Mouse (Mus musculus): ENCODE measurements around the gene Ugcg. TPM values are rescaled to one million over a fixed set of nuclear protein-coding genes. Genes with fewer than 3 reads are reported as not detected.
"Not testable (repeated sequence)": the region's sequence is repeated elsewhere in the genome, so short reads cannot be mapped to it uniquely, and the experiment has no call there.

The Ugcg gene
- polyA plus RNA-seq, 1 experiment from 2014 or later, result 15.8 TPM

DNA sequence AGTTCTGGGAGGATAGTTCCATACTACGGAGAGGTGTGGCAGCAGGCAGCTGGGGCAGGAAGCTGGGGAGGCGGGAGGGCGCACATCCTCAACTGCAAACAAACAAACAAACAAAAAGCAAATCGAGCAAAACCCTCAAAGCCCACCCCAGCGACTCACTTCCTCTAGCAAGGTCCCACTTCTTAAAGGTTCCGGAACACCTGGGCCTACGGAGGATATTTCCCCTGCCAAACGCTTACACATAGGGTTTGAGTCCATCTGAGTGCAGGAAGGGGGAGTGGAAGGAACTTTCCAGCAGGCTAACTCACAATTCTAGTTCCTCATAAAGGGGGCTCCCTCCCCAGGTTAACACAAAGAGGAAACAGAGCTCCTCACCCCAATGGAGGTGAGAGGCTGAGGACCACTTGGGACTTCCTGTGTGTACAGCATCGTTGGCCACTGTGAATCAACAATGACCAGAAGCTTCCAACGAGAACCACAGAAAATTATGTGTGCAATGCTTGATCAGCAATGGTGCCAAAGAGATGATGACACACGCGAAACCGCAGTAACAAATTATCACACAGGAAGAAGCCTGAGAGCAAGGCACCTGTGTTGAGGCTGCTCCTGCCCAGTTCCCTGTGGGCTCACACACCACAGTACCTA is 71.9 kb downstream of the Ugcg start:
- Histone ChIP-seq H3K4me2 (replicated peaks; ENCODE audit: low read depth, low read length) (no peak overlapping the region), H3K4me3 (ENCODE audit: low read depth, low read length) (no peak overlapping the region), H3K4me1 (ENCODE audit: control insufficient read depth, insufficient read depth, low read length) (no peaks in the 10 kb centered on the region), H3K27me3 (ENCODE audit: control insufficient read depth, insufficient read depth, low read length) (no peaks in the 10 kb centered on the region), H3K27ac (ENCODE audit: low read length) (no peak overlapping the region), H3K36me3 (ENCODE audit: control insufficient read depth, insufficient read depth, low read length) (no peaks in the 10 kb centered on the region), H3K9me3 (ENCODE audit: control insufficient read depth, low read depth, low read length) (no peaks in the 10 kb centered on the region), H3K9ac (replicated peaks; ENCODE audit: low read depth, low read length) (no peak overlapping the region)
- ATAC-seq (ENCODE audit: insufficient number of reproducible peaks, insufficient read depth, low FRiP score, low read depth), result no peak
- WGBS, result 84% methylated on average over 13 of the region's 13 CpGs

DNA sequence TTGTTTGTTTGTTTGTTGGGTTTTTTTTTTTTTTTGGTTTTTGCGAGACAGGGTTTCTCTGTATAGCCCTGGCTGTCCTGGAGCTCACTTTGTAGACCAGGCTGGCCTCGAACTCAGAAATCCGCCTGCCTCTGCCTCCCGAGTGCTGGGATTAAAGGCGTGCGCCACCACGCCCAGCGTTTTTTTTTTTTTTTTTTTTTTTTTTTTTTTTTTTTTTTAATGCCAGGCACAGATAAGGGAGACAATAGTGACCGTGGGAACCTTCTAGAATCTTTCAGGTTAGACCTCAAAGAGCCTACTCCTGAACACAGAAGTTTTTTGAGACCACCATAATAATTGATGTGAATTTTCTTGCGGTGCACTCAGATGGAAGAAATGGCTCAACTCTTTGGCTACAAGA is 72.5 kb downstream of the Ugcg start:
- H3K36me3 ChIP-seq (ENCODE audit: control insufficient read depth, insufficient read depth, low read length); H3K4me2 ChIP-seq (replicated peaks; ENCODE audit: low read depth, low read length); H3K27ac ChIP-seq (ENCODE audit: low read length); H3K9ac ChIP-seq (replicated peaks; ENCODE audit: low read depth, low read length); H3K4me1 ChIP-seq (ENCODE audit: control insufficient read depth, insufficient read depth, low read length); H3K27me3 ChIP-seq (ENCODE audit: control insufficient read depth, insufficient read depth, low read length); H3K4me3 ChIP-seq (ENCODE audit: low read depth, low read length); H3K9me3 ChIP-seq (ENCODE audit: control insufficient read depth, low read depth, low read length); ATAC-seq (ENCODE audit: insufficient number of reproducible peaks, insufficient read depth, low FRiP score, low read depth): not testable (repeated sequence)
- 88% methylated on average over 3 of the region's 10 CpGs for WGBS

DNA sequence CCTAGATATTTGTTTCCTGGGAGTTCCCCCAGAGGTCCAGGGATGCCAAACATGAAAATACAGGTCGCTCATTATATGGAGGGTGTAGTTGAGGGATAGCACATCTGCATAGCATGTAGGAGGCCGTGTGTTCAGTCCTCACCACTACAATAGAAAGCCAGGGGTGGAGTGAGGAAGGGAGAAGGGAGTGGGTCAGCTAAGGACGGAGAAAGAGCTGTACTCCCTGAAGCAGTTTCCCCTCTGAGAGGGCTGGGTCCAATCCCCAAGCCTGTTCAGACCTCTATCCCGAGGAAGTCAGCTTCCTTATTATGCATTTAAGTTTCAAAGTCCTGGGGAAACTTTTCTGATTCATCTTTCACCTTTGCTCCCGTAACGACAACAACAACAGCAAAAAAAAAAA is 73.1 kb downstream of the Ugcg start:
- H3K4me3 ChIP-seq (ENCODE audit: low read depth, low read length), result no peak overlapping the region
- no peaks in the 10 kb centered on the region for H3K9me3 ChIP-seq (ENCODE audit: control insufficient read depth, low read depth, low read length)
- H3K27me3 ChIP-seq (ENCODE audit: control insufficient read depth, insufficient read depth, low read length), result no peaks in the 10 kb centered on the region
- WGBS, result 80% methylated on average over 6 of the region's 6 CpGs
- no peak overlapping the region for H3K9ac ChIP-seq (replicated peaks; ENCODE audit: low read depth, low read length)
- H3K4me2 ChIP-seq (replicated peaks; ENCODE audit: low read depth, low read length), result no peak overlapping the region
- no peak overlapping the region for H3K27ac ChIP-seq (ENCODE audit: low read length)
- ATAC-seq (ENCODE audit: insufficient number of reproducible peaks, insufficient read depth, low FRiP score, low read depth), result no peak
- no peaks in the 10 kb centered on the region for H3K4me1 ChIP-seq (ENCODE audit: control insufficient read depth, insufficient read depth, low read length)
- no peaks in the 10 kb centered on the region for H3K36me3 ChIP-seq (ENCODE audit: control insufficient read depth, insufficient read depth, low read length)

DNA sequence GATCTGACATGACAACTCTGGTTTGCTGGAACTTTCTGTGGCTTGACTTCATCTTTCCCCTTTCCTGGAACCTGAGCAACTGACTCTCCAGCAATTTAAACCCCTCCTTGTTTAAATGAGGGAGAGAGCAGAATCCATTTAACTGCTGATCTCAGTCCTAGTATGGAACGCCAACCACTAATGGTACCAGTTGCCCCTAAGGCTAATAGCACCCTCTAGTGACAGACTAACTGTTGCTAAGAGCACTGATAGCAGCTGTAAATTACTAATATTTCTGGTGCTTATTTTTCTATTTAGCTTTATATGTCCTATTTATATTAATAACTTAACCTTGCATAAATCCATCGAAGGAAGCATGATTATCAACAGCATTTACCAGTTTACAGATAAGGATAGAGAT is 74.4 kb downstream of the Ugcg start:
- Histone ChIP-seq H3K4me2 (replicated peaks; ENCODE audit: low read depth, low read length) (no peak overlapping the region), H3K27ac (ENCODE audit: low read length) (no peak overlapping the region), H3K9ac (replicated peaks; ENCODE audit: low read depth, low read length) (no peak overlapping the region), H3K4me3 (ENCODE audit: low read depth, low read length) (no peak overlapping the region), H3K4me1 (ENCODE audit: control insufficient read depth, insufficient read depth, low read length) (no peaks in the 10 kb centered on the region), H3K36me3 (ENCODE audit: control insufficient read depth, insufficient read depth, low read length) (no peaks in the 10 kb centered on the region), H3K9me3 (ENCODE audit: control insufficient read depth, low read depth, low read length) (no peaks in the 10 kb centered on the region), H3K27me3 (ENCODE audit: control insufficient read depth, insufficient read depth, low read length) (no peaks in the 10 kb centered on the region)
- WGBS, result 94% methylated on average over 2 of the region's 2 CpGs
- ATAC-seq (ENCODE audit: insufficient number of reproducible peaks, insufficient read depth, low FRiP score, low read depth), result no peak

DNA sequence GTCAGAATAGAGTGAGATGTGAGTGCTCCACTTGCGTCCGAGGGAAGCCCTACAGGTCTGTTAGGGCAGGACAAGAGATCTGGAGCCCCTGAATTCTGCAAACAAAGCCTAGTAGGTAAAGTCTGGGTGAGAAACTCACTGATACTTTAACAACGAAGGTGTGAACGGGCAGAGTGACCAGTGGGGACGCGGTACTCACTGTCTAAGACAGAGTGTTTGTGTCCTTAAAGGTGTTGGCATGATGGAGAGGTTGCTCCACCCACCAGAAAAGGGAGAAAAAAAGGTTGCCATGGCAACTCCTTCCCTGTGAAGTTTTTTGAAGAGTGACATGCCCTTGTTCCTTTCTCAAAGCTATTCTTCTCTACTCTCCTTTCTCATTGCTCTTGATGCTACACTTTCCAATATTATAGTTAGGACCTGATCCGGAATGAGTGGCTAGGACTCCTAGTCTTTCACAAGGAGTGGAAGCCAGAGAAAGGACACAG is 75.6 kb downstream of the Ugcg start:
- no peak for ATAC-seq (ENCODE audit: insufficient number of reproducible peaks, insufficient read depth, low FRiP score, low read depth)
- no peak overlapping the region for H3K4me2 ChIP-seq (replicated peaks; ENCODE audit: low read depth, low read length)
- WGBS, result 72% methylated on average over 7 of the region's 7 CpGs
- H3K4me1 ChIP-seq (ENCODE audit: control insufficient read depth, insufficient read depth, low read length), result no peaks in the 10 kb centered on the region
- no peak overlapping the region for H3K9ac ChIP-seq (replicated peaks; ENCODE audit: low read depth, low read length)
- H3K4me3 ChIP-seq (ENCODE audit: low read depth, low read length), result no peak overlapping the region
- no peaks in the 10 kb centered on the region for H3K27me3 ChIP-seq (ENCODE audit: control insufficient read depth, insufficient read depth, low read length)
- H3K36me3 ChIP-seq (ENCODE audit: control insufficient read depth, insufficient read depth, low read length), result no peaks in the 10 kb centered on the region
- no peak overlapping the region for H3K27ac ChIP-seq (ENCODE audit: low read length)
- H3K9me3 ChIP-seq (ENCODE audit: control insufficient read depth, low read depth, low read length), result no peaks in the 10 kb centered on the region

DNA sequence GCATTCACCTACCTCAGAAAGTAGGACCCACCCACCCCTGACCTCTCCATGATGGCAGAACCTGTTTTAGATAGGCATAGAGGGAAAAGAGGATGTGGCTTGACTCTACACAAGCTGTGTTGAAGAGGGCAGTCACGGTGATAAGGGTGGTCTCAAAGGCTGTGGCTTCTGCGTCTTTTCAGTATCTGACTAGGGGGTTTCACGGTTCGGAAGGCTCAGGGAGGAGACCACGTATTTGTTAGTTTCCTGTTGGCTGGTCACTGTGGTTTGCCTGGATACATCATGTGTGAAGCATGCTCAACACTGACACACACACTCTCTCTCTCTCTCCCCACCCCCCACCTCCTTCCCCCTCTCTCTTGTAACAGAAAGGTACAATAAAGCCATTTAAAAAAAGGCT is 76.1 kb downstream of the Ugcg start:
- 89% methylated on average over 5 of the region's 5 CpGs for WGBS
- Histone ChIP-seq H3K27ac (ENCODE audit: low read length) (no peak overlapping the region), H3K36me3 (ENCODE audit: control insufficient read depth, insufficient read depth, low read length) (no peaks in the 10 kb centered on the region), H3K4me3 (ENCODE audit: low read depth, low read length) (no peak overlapping the region), H3K4me1 (ENCODE audit: control insufficient read depth, insufficient read depth, low read length) (no peaks in the 10 kb centered on the region), H3K9me3 (ENCODE audit: control insufficient read depth, low read depth, low read length) (no peaks in the 10 kb centered on the region), H3K4me2 (replicated peaks; ENCODE audit: low read depth, low read length) (no peak overlapping the region), H3K9ac (replicated peaks; ENCODE audit: low read depth, low read length) (no peak overlapping the region), H3K27me3 (ENCODE audit: control insufficient read depth, insufficient read depth, low read length) (no peaks in the 10 kb centered on the region)
- no peak for ATAC-seq (ENCODE audit: insufficient number of reproducible peaks, insufficient read depth, low FRiP score, low read depth)

DNA sequence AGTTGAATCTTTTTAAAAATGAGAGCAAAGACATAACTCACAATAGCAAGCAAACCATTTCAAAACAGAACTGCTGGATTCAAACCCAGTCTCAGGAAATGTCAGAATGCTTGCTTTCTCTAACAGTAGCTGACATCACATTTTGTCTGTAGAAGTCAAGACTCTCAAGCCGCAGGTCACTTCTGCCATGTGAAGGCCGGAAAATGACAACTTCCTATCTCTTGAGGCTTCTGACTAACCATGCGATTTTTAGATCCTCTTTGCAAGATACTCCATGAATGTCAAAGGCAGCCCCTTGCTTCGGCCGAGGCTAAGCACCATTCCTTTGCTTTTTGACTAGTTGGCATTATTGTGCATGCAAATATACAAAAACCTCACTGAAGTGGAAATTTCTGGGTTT is 76.6 kb downstream of the Ugcg start:
- Histone ChIP-seq H3K4me2 (replicated peaks; ENCODE audit: low read depth, low read length) (no peak overlapping the region), H3K36me3 (ENCODE audit: control insufficient read depth, insufficient read depth, low read length) (no peaks in the 10 kb centered on the region), H3K27ac (ENCODE audit: low read length) (no peak overlapping the region), H3K9me3 (ENCODE audit: control insufficient read depth, low read depth, low read length) (no peaks in the 10 kb centered on the region), H3K9ac (replicated peaks; ENCODE audit: low read depth, low read length) (no peak overlapping the region), H3K4me3 (ENCODE audit: low read depth, low read length) (no peak overlapping the region), H3K4me1 (ENCODE audit: control insufficient read depth, insufficient read depth, low read length) (no peaks in the 10 kb centered on the region), H3K27me3 (ENCODE audit: control insufficient read depth, insufficient read depth, low read length) (no peaks in the 10 kb centered on the region)
- WGBS, result 89% methylated on average over 5 of the region's 5 CpGs
- ATAC-seq (ENCODE audit: insufficient number of reproducible peaks, insufficient read depth, low FRiP score, low read depth), result no peak

Other genes with a start within 250 kb of the Ugcg start
- 0.68 and 1.2 TPM in 2 replicates for gene Zkscan16, start 245.6 kb upstream of the Ugcg start, polyA plus RNA-seq (2014; fragmentation: Nextera tagmentation; extraction: Ambion mirVana)
- gene Ptgr1, start 202.1 kb upstream of the Ugcg start, polyA plus RNA-seq (2014; fragmentation: Nextera tagmentation; extraction: Ambion mirVana), result 63.4 and 67.3 TPM in 2 replicates
- 14.4 and 16.9 TPM in 2 replicates for gene Dnajc25, start 194.2 kb upstream of the Ugcg start, polyA plus RNA-seq (2014; fragmentation: Nextera tagmentation; extraction: Ambion mirVana)
- 10.2 and 11.8 TPM in 2 replicates for gene Gm20503, start 186.0 kb upstream of the Ugcg start, polyA plus RNA-seq (2014; fragmentation: Nextera tagmentation; extraction: Ambion mirVana)
- gene Gng10, start 154.2 kb upstream of the Ugcg start, polyA plus RNA-seq (2014; fragmentation: Nextera tagmentation; extraction: Ambion mirVana), result 150 and 173 TPM in 2 replicates
- gene AI481877, start 50.3 kb upstream of the Ugcg start, polyA plus RNA-seq (2014; fragmentation: Nextera tagmentation; extraction: Ambion mirVana), result not detected in 2 replicates
- 8.2 and 9.9 TPM in 2 replicates for gene Susd1, start 249.4 kb downstream of the Ugcg start, polyA plus RNA-seq (2014; fragmentation: Nextera tagmentation; extraction: Ambion mirVana)